Mouse (Mus musculus) cerebellum, adult 2 months (tissue): ENCODE data around the gene Spc24. TPM values are rescaled to one million over a fixed set of nuclear protein-coding genes. Genes with fewer than 3 reads are reported as not detected.

ENCODE experiments used
- DNase-seq, 2 experiments: peaks; one replicate each; pipeline ENCODE4 v3.0.0; 2021
- H3K27ac ChIP-seq: fragments of 200-500 bp; 2 replicates; pipeline ENCODE4 v1.5.1; 2012; ENCODE audit warnings: low read length, control low read depth, inconsistent platforms; ENCODE audit not compliant: insufficient read depth
- H3K27me3 ChIP-seq: fragments of 200-500 bp; 2 replicates; pipeline ENCODE4 v1.6.1; 2012; ENCODE audit warnings: inconsistent platforms, mild to moderate bottlenecking, low read length, moderate library complexity; ENCODE audit not compliant: control insufficient read depth, insufficient read depth
- H3K4me1 ChIP-seq: fragments of 200-500 bp; 2 replicates; pipeline ENCODE4 v1.6.1; 2011; ENCODE audit warnings: low read length; ENCODE audit not compliant: control insufficient read depth, insufficient read depth
- H3K4me3 ChIP-seq: fragments of 200-500 bp; replicated peaks from 2 replicates; pipeline ENCODE3; 2011; ENCODE audit warnings: mild to moderate bottlenecking, low read depth, low read length, control low read depth; ENCODE audit not compliant: insufficient read depth
- CTCF ChIP-seq: fragments of 200-500 bp; IDR thresholded peaks from 2 replicates; pipeline ENCODE4 v1.5.1; 2011; ENCODE audit warnings: low read depth, mild to moderate bottlenecking, control low read depth, low read length, moderate library complexity, borderline replicate concordance; ENCODE audit not compliant: insufficient read depth
- POLR2A ChIP-seq: fragments of 200-500 bp; IDR thresholded peaks from 2 replicates; pipeline ENCODE4 v1.6.1; 2011; ENCODE audit warnings: low read length, control low read depth, borderline replicate concordance; ENCODE audit not compliant: insufficient read depth
- WGBS: fragments of 180-500 bp; shearing (Covaris S2); methylation state at CpG from one replicate; pipeline ENCODE4 v1.1.7; 2018; 5-methylcytosine and 5-hydroxymethylcytosine counted together
- polyA plus RNA-seq: library from polyadenylated mRNA; depleted of rRNA; stranded (reverse); fragments of >200 nt; gene quantifications from 2 replicates; pipeline ENCODE4 v1.2.3, GENCODE M21; 2012

Gene Spc24
- polyA plus RNA-seq, 1 experiment = 3.8 TPM

DNA sequence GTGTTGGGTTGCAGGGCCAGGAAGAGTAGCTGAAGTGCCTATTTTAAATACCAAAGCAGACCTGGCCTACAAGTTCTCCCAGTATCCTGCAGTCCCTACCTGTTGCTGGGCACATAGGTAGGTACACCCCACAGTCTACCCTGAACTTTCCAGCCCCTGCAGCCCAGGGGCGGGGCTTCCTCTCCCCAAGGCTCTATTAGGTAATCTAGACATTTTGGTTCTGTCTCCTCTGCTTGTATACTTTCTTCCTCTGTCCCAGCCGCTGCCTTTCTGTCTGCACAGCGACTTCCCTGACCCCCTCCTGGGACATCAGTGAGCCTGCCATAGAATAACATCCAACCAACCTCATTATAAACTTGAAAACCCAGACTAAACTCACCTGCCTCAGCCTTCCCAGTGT is 9.7 kb downstream of the Spc24 start:
- Histone ChIP-seq H3K27me3 (no peaks in the 10 kb centered on the region), H3K4me3 (no peak overlapping the region), H3K4me1 (peaks cover 66% of the 10 kb centered on the region), H3K27ac (peak overlapping the region; percentile 98)
- no peak for DNase-seq
- 78% methylated on average over 3 of the region's 3 CpGs for WGBS
- TF ChIP-seq CTCF (no peak), POLR2A (no peak)

GRCm38 (mm10) chr9:21749382-21750118 is 10.6 kb downstream of the Spc24 start:
- TF ChIP-seq POLR2A (no peak), CTCF (no peak)
- H3K27me3 ChIP-seq = no peaks in the 10 kb centered on the region
- peaks cover 62% of the 10 kb centered on the region for H3K4me1 ChIP-seq
- no peak overlapping the region for H3K4me3 ChIP-seq
- peak overlapping the region; percentile 98 for H3K27ac ChIP-seq
- peak in 1 of 2 experiments; percentile 51 for DNase-seq
- WGBS = 50% methylated on average over 6 of the region's 6 CpGs

DNA sequence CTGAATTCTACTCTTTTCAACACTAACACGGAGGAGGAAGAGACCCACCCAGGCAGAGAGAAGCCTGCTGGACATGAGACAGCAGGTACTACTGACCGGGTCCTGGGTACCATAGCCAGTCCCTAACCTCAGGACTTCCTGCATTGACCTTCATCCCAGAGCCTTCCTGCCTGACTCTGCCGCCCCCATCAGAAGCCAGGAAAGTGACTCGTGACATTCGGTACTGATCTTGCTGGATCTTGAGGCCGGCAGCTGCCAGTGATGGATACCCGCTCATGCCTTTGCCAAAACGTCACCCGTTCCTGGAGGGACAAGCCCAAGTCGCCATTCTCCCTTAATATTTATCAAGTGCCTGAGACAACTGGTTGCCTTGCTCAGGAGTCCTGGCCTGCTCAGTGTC is 11.6 kb downstream of the Spc24 start:
- Histone ChIP-seq H3K4me3 (peak overlapping the region; percentile 28), H3K27ac (peak overlapping the region; percentile 98), H3K27me3 (no peaks in the 10 kb centered on the region), H3K4me1 (peaks cover 52% of the 10 kb centered on the region)
- DNase-seq = peak in 1 of 2 experiments; percentile 73
- TF ChIP-seq POLR2A = no peak
- no peak for TF ChIP-seq CTCF
- 12% methylated on average over 10 of the region's 10 CpGs for WGBS

DNA sequence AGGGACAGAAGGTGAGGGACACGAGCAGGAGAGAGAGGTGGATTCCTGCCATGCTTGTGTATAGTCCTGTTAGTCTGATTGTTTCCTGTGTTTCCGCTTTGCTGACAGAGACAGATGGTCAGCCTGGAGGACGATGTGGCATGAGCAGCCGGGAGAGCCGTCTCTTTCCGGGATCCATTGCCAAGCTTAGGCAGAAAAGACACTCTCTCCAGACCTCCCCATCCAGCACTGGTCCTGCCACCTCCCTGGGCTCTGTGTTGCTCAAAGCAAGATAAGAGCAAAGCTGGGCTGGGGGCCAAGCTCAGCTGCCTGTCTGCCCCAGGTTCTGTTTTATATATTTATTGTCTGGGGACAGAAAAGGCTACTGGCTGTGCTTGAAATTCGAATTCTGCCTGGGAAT is 12.1 kb downstream of the Spc24 start:
- peak overlapping the region; percentile 98 for H3K27ac ChIP-seq
- peak; percentile 93 to 99 for DNase-seq
- WGBS = 4% methylated on average over 7 of the region's 7 CpGs
- no peak overlapping the region for H3K4me3 ChIP-seq
- no peaks in the 10 kb centered on the region for H3K27me3 ChIP-seq
- H3K4me1 ChIP-seq = peaks cover 47% of the 10 kb centered on the region
- TF ChIP-seq CTCF = peak; percentile 3; the same call in 1 of the 2 replicates
- no peak for TF ChIP-seq POLR2A

- H3K4me3 ChIP-seq = no peak overlapping the region
- H3K4me1 ChIP-seq = peaks cover 42% of the 10 kb centered on the region
- DNase-seq = no peak
- no peaks in the 10 kb centered on the region for H3K27me3 ChIP-seq
- WGBS = 48% methylated on average over 3 of the region's 3 CpGs
- TF ChIP-seq POLR2A (no peak), CTCF (no peak)
- peak overlapping the region; percentile 75 for H3K27ac ChIP-seq
Observed at GRCm38 (mm10) chr9:21747238-21747774, 12.8 kb downstream of the Spc24 start.

DNA sequence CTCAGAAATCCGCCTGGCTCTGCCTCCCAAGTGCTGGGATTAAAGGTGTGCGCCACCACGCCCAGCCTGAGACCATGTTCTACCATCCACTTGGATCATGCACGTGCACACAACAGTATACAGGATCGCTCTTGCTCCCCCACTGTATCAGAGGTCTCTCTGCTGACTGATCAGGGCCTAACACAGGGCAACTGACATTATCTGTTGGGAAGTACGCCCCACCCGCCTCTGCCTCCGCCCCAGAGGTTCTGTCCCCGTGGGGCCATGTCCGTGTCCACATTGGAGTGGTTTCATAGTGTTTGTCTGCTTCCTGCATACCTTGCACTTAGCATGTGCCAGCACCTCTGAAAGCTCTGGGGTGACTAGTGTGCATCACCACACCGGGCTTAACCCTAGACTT is 18.6 kb downstream of the Spc24 start:
- Histone ChIP-seq H3K27ac (no peak overlapping the region), H3K4me3 (no peak overlapping the region), H3K4me1 (peaks cover 13% of the 10 kb centered on the region), H3K27me3 (no peaks in the 10 kb centered on the region)
- WGBS = 96% methylated on average over 11 of the region's 11 CpGs
- TF ChIP-seq POLR2A = no peak
- TF ChIP-seq CTCF = no peak
- DNase-seq = no peak

DNA sequence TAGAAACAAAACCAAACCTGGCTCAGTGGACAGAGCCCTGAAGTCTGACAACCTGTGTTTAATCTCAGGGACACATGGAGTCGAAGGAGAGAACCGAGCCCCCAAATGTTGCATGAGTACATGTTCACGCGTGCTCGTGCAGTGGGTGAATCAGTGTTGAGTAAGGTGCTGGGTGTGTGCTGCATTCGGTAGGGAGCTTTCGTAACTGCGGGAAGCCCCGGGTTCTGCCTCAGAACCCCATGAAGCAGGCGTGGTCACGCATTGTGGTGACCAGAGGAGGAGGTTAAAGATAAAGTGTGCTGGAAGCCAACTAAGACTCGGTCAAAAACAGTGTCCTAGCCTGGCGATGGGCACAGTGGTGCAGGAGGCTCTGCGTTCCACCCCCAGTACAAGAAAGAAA is 19.7 kb downstream of the Spc24 start:
- H3K4me3 ChIP-seq = no peak overlapping the region
- 97% methylated on average over 14 of the region's 14 CpGs for WGBS
- H3K27ac ChIP-seq = no peak overlapping the region
- TF ChIP-seq CTCF (no peak), POLR2A (no peak)
- no peak for DNase-seq
- H3K4me1 ChIP-seq = peaks cover 13% of the 10 kb centered on the region
- no peaks in the 10 kb centered on the region for H3K27me3 ChIP-seq

- Histone ChIP-seq H3K4me1 (peaks cover 13% of the 10 kb centered on the region), H3K4me3 (no peak overlapping the region), H3K27ac (no peak overlapping the region), H3K27me3 (no peaks in the 10 kb centered on the region)
- 18% methylated on average over 7 of the region's 7 CpGs for WGBS
- DNase-seq = no peak
- TF ChIP-seq CTCF (no peak), POLR2A (no peak)
Observed at GRCm38 (mm10) chr9:21738776-21739175, 21.3 kb downstream of the Spc24 start.
